In genomic region chr1:76484193-76484592, GRCm38 (mm10) we compare ENCODE assay signal across 15 mouse cellular contexts.
DNase-seq lines count a peak whose midpoint lies in the region; TF ChIP-seq lines count a peak whose summit lies in the region.
"Had no signal": no experiment of that assay in that cellular context is flagged by ENCODE, and none has a peak within 500 bp of the region (broad histone marks: within the 10 kb centered on the region; RNA-seq: fewer than 3 reads in every experiment).

No protein-coding gene starts in this region.

- TF ChIP-seq CTCF in cortical plate, adult 2 months (IDR thresholded peaks at IDR 0.05; ENCODE audit: extremely low read depth, insufficient read depth, low read length): peak; percentile 27; the same call in 1 of the 2 replicates

- H3K4me3 ChIP-seq in cortical plate, adult 2 months (ENCODE audit: insufficient read depth, low read length): no peak overlapping the region
- H3K4me3 ChIP-seq: heart, embryonic 13.5 days; megakaryocyte, embryonic 14.5 days had no signal

- H3K4me1 ChIP-seq in cortical plate, adult 2 months (ENCODE audit: control insufficient read depth, insufficient read depth, low read length): peaks cover 3% of the 10 kb centered on the region
- H3K4me1 ChIP-seq: megakaryocyte, embryonic 14.5 days had no signal

- no peak for TF ChIP-seq POLR2A in cortical plate, adult 2 months (IDR thresholded peaks at IDR 0.05; ENCODE audit: extremely low read depth, insufficient read depth, low read length)

- peak overlapping the region; percentile 80; the same call in 1 of the 2 replicates for H3K27ac ChIP-seq in cortical plate, adult 2 months (ENCODE audit: insufficient read depth, low read length)
- H3K27ac ChIP-seq: heart, embryonic 13.5 days had no signal

- DNase-seq in layer of hippocampus, adult 11-12 months (ENCODE audit: low spot score): peak; percentile 55
- DNase-seq in layer of hippocampus, postnatal 10 days (ENCODE audit: low spot score in 2 of 2): no peak
- DNase-seq in left cerebral cortex, adult 18-20 months (ENCODE audit: low spot score in 2 of 2): peak; percentile 60 to 72
- peak; percentile 62 to 79 for DNase-seq in right cerebral cortex, postnatal 10 days (ENCODE audit: low spot score in 2 of 2)
- DNase-seq in thymus, postnatal 4 days: no peak
- DNase-seq in kidney, adult 18-20 months: no peak
- DNase-seq: adrenal gland, postnatal 36 days; heart, postnatal 36 days; kidney, adult 11 months; kidney, postnatal 36 days; lung, postnatal 14 days; thymus, postnatal 36 days had no signal

Comparison
In these comparisons a context has a peak if more than half of its experiments do, and no peak if none do; other contexts are left out.
1. DNase-seq: peak in layer of hippocampus, adult 11-12 months (single experiment), left cerebral cortex, adult 18-20 months (2 of 2) and right cerebral cortex, postnatal 10 days (2 of 2); none in layer of hippocampus, postnatal 10 days (0 of 2), thymus, postnatal 4 days (single experiment) and kidney, adult 18-20 months (single experiment).